Mouse (Mus musculus) spleen, postnatal 4 days (tissue): ENCODE results near the gene Ehd2.

Source experiments
- DNase-seq, 2 experiments: peaks; one replicate each; pipeline ENCODE4 v3.0.0; 2022; ENCODE audit warnings: low spot score in 2 of 2

The Ehd2 gene

GRCm38 (mm10) chr7:15910521-15910920, 56.8 kb downstream of the Ehd2 start:
- DNase-seq = no peak

DNA sequence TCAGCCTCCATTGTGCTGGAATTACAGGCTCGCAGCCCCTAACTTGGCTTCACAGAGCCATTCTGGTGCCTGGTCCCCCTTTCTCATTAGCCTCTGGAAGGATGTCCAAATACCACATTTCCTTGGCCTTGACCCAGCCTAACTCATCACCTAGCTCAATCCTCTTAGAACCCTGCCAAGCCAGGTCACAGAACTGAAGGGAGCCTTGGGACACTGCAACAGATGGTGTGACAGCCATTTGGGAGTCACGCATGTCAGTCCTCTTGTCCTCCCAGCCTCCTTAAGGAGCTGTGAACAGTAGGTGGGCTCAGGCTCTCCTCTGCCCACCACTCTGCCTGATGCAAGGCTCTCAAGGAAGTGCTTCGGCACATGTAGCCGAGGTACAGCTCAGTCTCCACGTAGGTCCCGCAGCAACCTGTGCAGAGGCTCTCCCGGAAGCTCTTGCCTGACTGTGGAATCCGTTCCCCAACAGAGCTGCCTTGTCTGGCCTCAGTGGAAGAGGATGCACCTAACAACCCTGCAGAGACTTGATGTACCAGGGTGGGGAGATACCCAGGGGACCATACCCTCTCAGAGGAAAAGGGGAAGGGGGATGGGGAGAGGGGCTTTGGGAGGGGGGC, 59.3 kb downstream of the Ehd2 start:
- no peak for DNase-seq

- DNase-seq = no peak
Measured at GRCm38 (mm10) chr7:15906602-15907001, 60.8 kb downstream of the Ehd2 start.

- no peak for DNase-seq
Measured at GRCm38 (mm10) chr7:15905861-15906260, 61.5 kb downstream of the Ehd2 start.

GRCm38 (mm10) chr7:15901366-15902048, 65.9 kb downstream of the Ehd2 start:
- DNase-seq = no peak
